Mouse (Mus musculus) lung, embryonic 14.5 days (tissue): ENCODE measurements around the gene Celf2. TPM values are rescaled to one million over a fixed set of nuclear protein-coding genes. Genes with fewer than 3 reads are reported as not detected.

ENCODE experiments used
- ATAC-seq: fragments of 200-750 bp; cut with Nextera tagmentation; 2 replicates; pipeline ENCODE4 v1.8.0; 2017; ENCODE audit warnings: mild to moderate bottlenecking, moderate TSS enrichment, moderate library complexity; ENCODE audit not compliant: insufficient read depth
- DNase-seq: peaks from one replicate; pipeline ENCODE4 v3.0.0-alpha.2; 2015
- H3K27ac ChIP-seq: fragments of 300-500 bp; sonication (generic); 2 replicates; pipeline ENCODE4 v1.5.1; 2014; ENCODE audit warnings: low read depth, mild to moderate bottlenecking, moderate library complexity
- H3K27me3 ChIP-seq: fragments of 300-500 bp; sonication (generic); 2 replicates; pipeline ENCODE4 v1.6.1; 2014; ENCODE audit warnings: low read length, control low read depth; ENCODE audit not compliant: insufficient read depth
- H3K36me3 ChIP-seq: fragments of 300-500 bp; sonication (generic); 2 replicates; pipeline ENCODE4 v1.6.1; 2014; ENCODE audit warnings: control low read depth; ENCODE audit not compliant: insufficient read depth
- H3K4me1 ChIP-seq: fragments of 300-500 bp; sonication (generic); 2 replicates; pipeline ENCODE4 v1.6.1; 2014; ENCODE audit warnings: antibody characterized with exemption, control low read depth; ENCODE audit not compliant: insufficient read depth
- H3K4me2 ChIP-seq: fragments of 300-500 bp; sonication (generic); 2 replicates; pipeline ENCODE4 v1.6.1; 2014; ENCODE audit warnings: mild to moderate bottlenecking
- H3K4me3 ChIP-seq: fragments of 300-500 bp; sonication (generic); 2 replicates; pipeline ENCODE4 v1.5.1; 2014; ENCODE audit warnings: low read depth, low read length
- H3K9ac ChIP-seq: fragments of 300-500 bp; sonication (generic); 2 replicates; pipeline ENCODE4 v1.6.1; 2014
- H3K9me3 ChIP-seq: fragments of 300-500 bp; sonication (generic); 2 replicates; pipeline ENCODE4 v1.6.1; 2016; ENCODE audit warnings: low read depth, low read length, control low read depth
- CTCF ChIP-seq: IDR thresholded peaks from 2 replicates; pipeline ENCODE4 v1.5.1; 2016; ENCODE audit warnings: antibody characterized with exemption, low read depth
- WGBS: fragments of 180-500 bp; shearing (Covaris S2); extraction: QIAGEN DNeasy Blood & Tissue Kit; methylation state at CpG from one replicate; pipeline ENCODE4 v1.1.7; 2014; 5-methylcytosine and 5-hydroxymethylcytosine counted together
- polyA plus RNA-seq: library from polyadenylated mRNA; unstranded; fragments of >200 nt; fragmentation: Nextera tagmentation; extraction: Ambion mirVana; gene quantifications from 2 replicates; pipeline ENCODE4 v1.2.1, GENCODE M21; 2014

Gene Celf2
- polyA plus RNA-seq, 1 experiment from 2014 or later = 92.3 TPM

DNA sequence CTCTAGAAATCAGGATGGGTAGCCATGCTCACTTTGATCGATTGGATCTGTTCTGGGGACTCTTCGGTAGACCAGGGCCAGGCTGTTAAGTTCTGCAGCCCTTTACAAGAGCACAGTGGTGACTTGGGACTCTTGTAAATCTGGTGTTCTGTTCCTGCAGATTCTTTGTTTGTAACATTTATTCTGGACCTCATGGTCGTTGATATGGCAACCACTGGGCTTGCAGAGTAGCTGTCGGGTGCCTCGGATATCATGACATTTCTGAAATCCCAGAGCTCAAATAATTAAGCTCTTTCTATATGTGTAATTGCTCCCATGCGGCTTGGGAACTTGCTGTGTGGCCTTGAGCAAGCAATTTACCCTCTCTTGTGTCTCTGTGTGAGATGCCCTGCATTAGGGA, 525.5 kb downstream of the Celf2 start:
- 77% methylated on average over 6 of the region's 6 CpGs for WGBS
- TF ChIP-seq CTCF = no peak
- Histone ChIP-seq H3K36me3 (no peaks in the 10 kb centered on the region), H3K9me3 (no peaks in the 10 kb centered on the region), H3K9ac (no peak overlapping the region), H3K27me3 (no peaks in the 10 kb centered on the region), H3K4me2 (no peak overlapping the region), H3K4me3 (no peak overlapping the region), H3K4me1 (no peaks in the 10 kb centered on the region), H3K27ac (no peak overlapping the region)
- ATAC-seq (no peak), DNase-seq (no peak)

DNA sequence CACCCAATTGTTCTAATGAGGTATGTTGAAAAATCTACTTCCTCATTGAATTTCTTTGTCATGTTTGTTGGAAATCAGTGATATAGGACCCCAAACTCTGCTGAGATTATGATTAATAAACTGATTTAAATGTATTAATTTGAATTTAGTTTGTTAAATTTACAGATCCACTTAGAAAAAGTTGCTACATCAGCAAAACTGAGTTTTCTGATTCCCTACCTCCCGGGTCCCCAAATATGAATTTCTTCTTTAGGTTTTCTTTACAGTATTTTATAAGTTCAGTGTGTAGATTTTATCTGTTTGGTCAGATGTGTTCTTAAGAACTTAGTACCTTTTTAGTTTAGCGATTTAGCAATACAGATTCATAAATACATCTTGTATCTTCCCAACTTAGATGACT, 533.1 kb downstream of the Celf2 start:
- Histone ChIP-seq H3K27me3 (no peaks in the 10 kb centered on the region), H3K9me3 (no peaks in the 10 kb centered on the region), H3K36me3 (no peaks in the 10 kb centered on the region), H3K4me3 (no peak overlapping the region), H3K27ac (no peak overlapping the region), H3K9ac (no peak overlapping the region), H3K4me2 (no peak overlapping the region), H3K4me1 (no peaks in the 10 kb centered on the region)
- 91% methylated on average over 2 of the region's 2 CpGs for WGBS
- DNase-seq (no peak), ATAC-seq (no peak)
- TF ChIP-seq CTCF = no peak

DNA sequence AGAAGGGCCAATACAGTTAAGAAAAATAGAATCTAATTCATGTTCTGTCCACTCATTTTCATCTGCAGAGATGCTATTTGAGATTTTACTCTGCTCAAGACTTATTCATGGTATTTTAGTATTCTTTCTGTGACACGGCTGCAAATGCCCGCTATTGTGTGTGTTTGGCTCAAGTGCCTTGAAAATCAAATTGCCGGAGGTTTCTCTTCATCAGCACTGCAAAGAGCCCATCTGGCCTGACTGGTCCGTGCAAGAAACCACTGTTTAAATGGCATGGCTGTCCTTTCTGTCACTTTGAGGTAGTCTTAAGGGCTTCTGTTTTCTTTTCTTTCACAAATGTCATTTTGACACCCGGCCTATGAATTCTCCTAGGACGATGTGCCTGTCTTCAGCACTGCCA, 540.1 kb downstream of the Celf2 start:
- Histone ChIP-seq H3K4me1 (no peaks in the 10 kb centered on the region), H3K27ac (no peak overlapping the region), H3K4me2 (no peak overlapping the region), H3K27me3 (no peaks in the 10 kb centered on the region), H3K9ac (no peak overlapping the region), H3K4me3 (no peak overlapping the region), H3K9me3 (no peaks in the 10 kb centered on the region), H3K36me3 (no peaks in the 10 kb centered on the region)
- DNase-seq (no peak), ATAC-seq (no peak)
- WGBS = 72% methylated on average over 6 of the region's 6 CpGs
- TF ChIP-seq CTCF = no peak

DNA sequence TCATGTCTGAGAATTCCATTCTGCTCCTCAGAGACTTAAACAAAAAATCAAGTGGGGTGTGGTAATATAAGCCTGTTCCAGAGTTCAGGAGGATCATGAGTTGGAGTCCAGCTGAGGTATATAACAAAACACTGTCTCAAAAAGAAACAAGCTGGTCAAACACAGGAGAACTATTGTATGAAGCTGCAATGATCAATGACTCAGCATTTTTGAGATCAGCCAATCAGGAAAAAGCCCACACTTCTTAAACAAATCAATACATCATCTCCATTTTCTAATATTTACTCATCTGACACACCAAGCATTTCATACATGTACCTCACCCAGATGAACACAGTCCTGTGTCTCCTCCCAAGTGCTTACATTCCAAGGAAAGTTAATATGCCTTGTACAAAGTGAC, 544.1 kb downstream of the Celf2 start:
- Histone ChIP-seq H3K36me3 (no peaks in the 10 kb centered on the region), H3K4me3 (no peak overlapping the region), H3K4me1 (no peaks in the 10 kb centered on the region), H3K9ac (no peak overlapping the region), H3K4me2 (no peak overlapping the region), H3K27ac (no peak overlapping the region), H3K9me3 (no peaks in the 10 kb centered on the region), H3K27me3 (no peaks in the 10 kb centered on the region)
- ATAC-seq = no peak
- no peak for DNase-seq
- no peak for TF ChIP-seq CTCF

DNA sequence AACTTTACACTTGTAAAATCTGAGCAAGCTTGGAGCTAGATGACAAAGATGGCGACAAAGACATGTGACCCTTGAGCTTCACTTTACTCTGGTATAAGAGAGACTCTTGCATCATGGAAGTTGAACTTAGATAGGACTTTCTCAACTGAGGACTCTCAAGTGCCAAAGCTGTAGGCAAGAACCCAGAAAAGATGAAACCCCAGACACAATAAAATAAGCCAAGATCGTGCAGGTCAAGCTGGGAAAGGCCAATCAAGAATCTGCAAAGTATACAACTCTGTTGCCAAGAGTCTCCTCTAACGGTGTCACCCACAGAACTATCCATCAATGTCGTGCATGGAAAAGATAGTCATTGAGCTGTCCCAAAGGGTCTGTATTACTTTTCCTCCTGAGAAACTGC, 558.7 kb downstream of the Celf2 start:
- Histone ChIP-seq H3K4me3 (no peak overlapping the region), H3K4me2 (no peak overlapping the region), H3K27ac (no peak overlapping the region), H3K4me1 (no peaks in the 10 kb centered on the region), H3K27me3 (no peaks in the 10 kb centered on the region), H3K9me3 (no peaks in the 10 kb centered on the region), H3K36me3 (no peaks in the 10 kb centered on the region), H3K9ac (no peak overlapping the region)
- WGBS = 56% methylated on average over 4 of the region's 4 CpGs
- TF ChIP-seq CTCF = no peak
- DNase-seq (peak; percentile 23), ATAC-seq (no peak)

DNA sequence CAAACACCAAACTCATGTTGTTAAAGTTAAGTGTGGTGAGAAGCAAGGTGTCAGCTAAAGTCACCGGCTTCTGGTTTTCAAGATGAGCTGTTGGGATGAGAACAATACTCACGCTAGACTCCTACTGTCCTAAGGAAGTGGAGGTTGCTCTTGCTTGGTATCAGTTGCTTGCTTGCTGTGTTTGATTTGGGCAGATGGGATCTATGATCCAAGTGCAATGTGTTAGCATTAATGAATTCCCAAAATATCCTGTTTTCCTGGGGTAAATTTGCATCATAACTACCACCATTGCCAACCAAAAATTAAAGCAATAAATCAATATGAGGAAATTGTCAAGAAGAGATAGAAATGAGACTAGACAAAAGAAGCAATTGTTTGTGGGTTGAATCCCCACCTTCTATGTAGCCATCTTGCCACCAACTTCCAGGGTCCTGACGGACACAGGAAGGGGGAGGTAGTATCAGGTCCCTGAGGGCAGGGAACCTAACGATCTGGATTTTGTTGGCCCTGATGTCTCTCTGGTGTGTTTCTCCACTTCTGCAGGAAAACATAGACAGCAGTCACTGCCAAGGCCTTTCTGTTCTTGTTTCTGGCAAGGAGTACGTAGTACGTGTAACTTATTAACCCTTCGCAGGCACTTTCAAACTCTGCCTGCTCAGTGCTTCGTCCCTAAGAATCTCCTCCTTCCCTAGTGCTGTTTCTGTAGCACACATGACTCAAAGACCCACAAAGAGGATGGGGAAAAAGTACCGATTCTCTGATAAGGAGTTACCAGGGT, 563.5 kb downstream of the Celf2 start:
- Histone ChIP-seq H3K36me3 (no peaks in the 10 kb centered on the region), H3K4me1 (no peaks in the 10 kb centered on the region), H3K27me3 (no peaks in the 10 kb centered on the region), H3K27ac (no peak overlapping the region), H3K4me2 (no peak overlapping the region), H3K9ac (no peak overlapping the region), H3K4me3 (no peak overlapping the region), H3K9me3 (no peaks in the 10 kb centered on the region)
- WGBS = 69% methylated on average over 9 of the region's 9 CpGs
- ATAC-seq (no peak), DNase-seq (no peak)
- TF ChIP-seq CTCF = no peak

DNA sequence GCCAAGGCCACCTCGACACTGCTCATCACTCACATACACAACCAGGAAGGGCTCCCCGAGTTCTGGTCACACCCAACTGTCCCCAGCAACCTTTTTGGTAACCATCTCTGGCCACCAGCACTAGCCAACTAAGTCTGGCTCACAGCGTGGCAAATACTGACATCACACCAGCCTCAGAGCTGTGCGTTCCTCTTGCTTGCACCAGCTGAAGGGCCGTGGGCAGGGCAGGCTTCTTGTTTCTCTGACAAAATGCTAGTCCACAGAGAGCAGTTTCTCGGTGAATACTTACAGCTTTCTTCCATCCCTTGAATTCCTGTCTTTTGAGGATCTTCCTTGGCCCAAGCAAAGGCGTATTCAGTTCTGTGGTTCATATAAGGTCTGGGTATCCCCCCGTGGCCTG, 565.7 kb downstream of the Celf2 start:
- Histone ChIP-seq H3K9me3 (no peaks in the 10 kb centered on the region), H3K4me1 (no peaks in the 10 kb centered on the region), H3K27ac (no peak overlapping the region), H3K36me3 (no peaks in the 10 kb centered on the region), H3K4me3 (no peak overlapping the region), H3K9ac (no peak overlapping the region), H3K4me2 (no peak overlapping the region), H3K27me3 (no peaks in the 10 kb centered on the region)
- 70% methylated on average over 8 of the region's 8 CpGs for WGBS
- TF ChIP-seq CTCF = no peak
- no peak for ATAC-seq
- DNase-seq = no peak
